Comparison of ENCODE assay signal across 18 mouse cellular contexts in the genomic region with DNA sequence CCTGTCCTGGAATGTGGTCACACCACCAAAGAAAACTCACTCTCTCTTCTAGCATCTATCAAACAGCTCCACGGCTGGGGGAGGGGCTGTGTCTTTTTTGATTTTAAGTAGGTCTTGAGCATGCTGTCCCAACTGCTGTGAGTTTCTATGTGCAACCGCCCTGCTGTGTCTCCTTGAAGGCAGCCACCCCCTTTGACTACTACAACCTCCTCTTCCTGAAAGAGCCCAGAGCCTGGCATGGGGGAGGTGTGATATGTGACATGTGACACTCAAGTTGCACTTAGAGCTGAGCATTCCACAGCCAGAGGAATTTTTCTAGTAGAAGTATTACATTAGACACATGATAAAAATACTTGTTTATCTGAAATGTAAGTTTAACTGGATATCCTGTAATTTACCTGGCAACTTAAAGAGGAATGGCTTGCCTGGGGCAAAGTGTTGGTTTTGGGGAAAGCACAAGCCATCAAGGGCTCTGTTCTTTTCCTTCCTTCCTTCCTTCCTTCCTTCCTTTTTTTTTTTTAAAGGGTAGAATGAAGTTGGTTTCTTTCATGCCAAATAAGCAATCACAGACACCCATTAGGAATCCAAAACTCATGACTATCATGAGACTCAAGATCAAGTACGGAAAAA. TPM values are rescaled to one million over a fixed set of nuclear protein-coding genes. Genes with fewer than 3 reads are reported as not detected.
DNase-seq lines count a peak whose midpoint lies in the region; ATAC-seq and TF ChIP-seq lines count a peak whose summit lies in the region.
"Had no signal": no experiment of that assay in that cellular context is flagged by ENCODE, and none has a peak within 500 bp of the region (broad histone marks: within the 10 kb centered on the region; RNA-seq: fewer than 3 reads in every experiment).

A gene (plus strand): TSS at position 580 of the 630 bp plus-strand sequence.

- TF ChIP-seq EP300 in heart, postnatal 0 days (IDR thresholded peaks at IDR 0.05; ENCODE audit: low read depth): no peak
- no peak for TF ChIP-seq EP300 in heart, adult 2 months (IDR thresholded peaks at IDR 0.05; ENCODE audit: insufficient read depth, low read depth, low read length)

- TF ChIP-seq CTCF in heart, postnatal 0 days (IDR thresholded peaks at IDR 0.05; ENCODE audit: low read depth): no peak
- no peak for TF ChIP-seq CTCF in heart, adult 2 months (IDR thresholded peaks at IDR 0.05)

- H3K9me3 ChIP-seq in heart, postnatal 0 days (replicated peaks; ENCODE audit: control insufficient read depth, low read length): peaks cover 8% of the 10 kb centered on the region; the same call in 1 of the 2 replicates
- H3K9me3 ChIP-seq: limb, embryonic 13.5 days had no signal

- H3K4me3 ChIP-seq in heart, postnatal 0 days (ENCODE audit: low read depth, low read length): no peak within 1 kb of the TSS
- no peak within 1 kb of the TSS for H3K4me3 ChIP-seq in heart, adult 2 months
- H3K4me3 ChIP-seq: limb, embryonic 13.5 days had no signal

- H3K27ac ChIP-seq in heart, postnatal 0 days (ENCODE audit: low read depth): peak within 1 kb of the TSS; percentile 59; the same call in 1 of the 2 replicates
- H3K27ac ChIP-seq in heart, adult 2 months: no peak within 1 kb of the TSS
- H3K27ac ChIP-seq: limb, embryonic 13.5 days had no signal

- TF ChIP-seq POLR2A in heart, adult 2 months (IDR thresholded peaks at IDR 0.05; ENCODE audit: insufficient read depth, low read depth, low read length): no peak

- DNase-seq in embryo, embryonic 10.5 days (ENCODE audit: low spot score): peak; percentile 14
- DNase-seq in embryo, embryonic 10 days (ENCODE audit: low spot score): no peak
- DNase-seq in heart, postnatal 0 days (ENCODE audit: low spot score): peak; percentile 51
- no peak for DNase-seq in heart, adult 2 months
- DNase-seq in forelimb bud, embryonic 11.5 days (ENCODE audit: low read depth, low spot score): peak; percentile 17
- peak; percentile 69 for DNase-seq in lung, postnatal 36 days
- DNase-seq in testis, postnatal 14 days (ENCODE audit: low spot score): no peak
- DNase-seq: adrenal gland, adult 8-10 months; cerebellum, adult 8-10 months; gastrocnemius, postnatal 14 days; kidney, postnatal 10 days; thymus, adult 18-20 months had no signal

- H3K9ac ChIP-seq in heart, postnatal 0 days (replicated peaks; ENCODE audit: low read depth, low read length): no peak within 1 kb of the TSS
- H3K9ac ChIP-seq in heart, adult 2 months (ENCODE audit: low read depth, low read length): no peak within 1 kb of the TSS
- H3K9ac ChIP-seq: limb, embryonic 13.5 days had no signal

- no peaks in the 10 kb centered on the region for H3K27me3 ChIP-seq in heart, postnatal 0 days (ENCODE audit: control insufficient read depth, insufficient read depth, low read length)
- no peaks in the 10 kb centered on the region for H3K27me3 ChIP-seq in heart, adult 2 months (ENCODE audit: control insufficient read depth, insufficient read depth, low read length)
- H3K27me3 ChIP-seq: limb, embryonic 13.5 days had no signal

- H3K79me2 ChIP-seq in heart, adult 2 months (replicated peaks; ENCODE audit: control insufficient read depth, insufficient read depth, low read length): no peaks in the 10 kb centered on the region

- H3K4me2 ChIP-seq in heart, postnatal 0 days (ENCODE audit: low read depth, low read length): no peak within 1 kb of the TSS
- H3K4me2 ChIP-seq: limb, embryonic 13.5 days had no signal

- WGBS in heart, postnatal 0 days: 31% methylated on average over 3 of the region's 3 CpGs
- 32% methylated on average over 3 of the region's 3 CpGs for WGBS in heart, adult 2 months

- H3K4me1 ChIP-seq in heart, postnatal 0 days (ENCODE audit: control insufficient read depth, insufficient read depth): peaks cover 10% of the 10 kb centered on the region; the same call in 1 of the 2 replicates
- H3K4me1 ChIP-seq in heart, adult 2 months (ENCODE audit: control insufficient read depth, insufficient read depth, low read length): no peaks in the 10 kb centered on the region

- ATAC-seq in heart, postnatal 0 days (ENCODE audit: insufficient read depth, low read depth): peak; percentile 81
- ATAC-seq in monocyte, adult 5-6 weeks (replicated peaks; ENCODE audit: insufficient number of reproducible peaks, low FRiP score, low TSS enrichment, poor library complexity, severe bottlenecking): no peak
- ATAC-seq: forebrain, embryonic 14.5 days; inflammation-experienced regulatory T-cells, adult 6 months had no signal

- intact Hi-C loops in heart, adult 2 months (cut with DNase I): no loop called here

- H3K36me3 ChIP-seq in heart, postnatal 0 days (replicated peaks; ENCODE audit: control insufficient read depth, insufficient read depth, low read length): no peaks in the 10 kb centered on the region
- H3K36me3 ChIP-seq in heart, adult 2 months (ENCODE audit: control insufficient read depth, insufficient read depth, low read length): no peaks in the 10 kb centered on the region
- H3K36me3 ChIP-seq: limb, embryonic 13.5 days had no signal

RNA-seq across cellular contexts. Expression of the gene that starts here (rescaled TPM):
- 0.19 TPM in 1 of 2 replicates, not detected in the other for total RNA-seq in heart, postnatal 0 days (2014; rRNA removed; ENCODE audit: low replicate concordance)
- polyA plus RNA-seq in heart, postnatal 0 days (2015; fragmentation: Nextera tagmentation; extraction: Ambion mirVana): 5.8 and 8.1 TPM in 2 replicates
- total RNA-seq in heart, adult 2 months (2021): 1 to 10 TPM in 1 of 2 experiments, under 1 TPM in 1; 0.59 to 1.4 TPM
- 3.9 and 4.2 TPM in 2 replicates for polyA plus RNA-seq in heart, adult 2 months (2012; rRNA removed)
- total RNA-seq in monocyte, adult 5-6 weeks (2017): not detected in 3 replicates
- total RNA-seq: adrenal gland, adult 8-10 months; gastrocnemius, postnatal 14 days had no signal
- polyA plus RNA-seq: forebrain, embryonic 14.5 days; inflammation-experienced regulatory T-cells, adult 6 months; liver, embryonic 16.5 days; neural tube, embryonic 14.5 days had no signal

Comparison
In these comparisons a context has a peak if more than half of its experiments do, and no peak if none do; other contexts are left out.
1. DNase-seq: peak in embryo, embryonic 10.5 days (single experiment), heart, postnatal 0 days (single experiment), forelimb bud, embryonic 11.5 days (single experiment) and lung, postnatal 36 days (single experiment); none in embryo, embryonic 10 days (single experiment), heart, adult 2 months (0 of 2) and testis, postnatal 14 days (single experiment).